Mouse (Mus musculus): ENCODE results near the gene Olfr44.

GRCm38 (mm10) chr9:39523616-39524285 lies 30.0 kb upstream of the Olfr44 start:
- TF ChIP-seq POLR2A (IDR thresholded peaks at IDR 0.05; ENCODE audit: control insufficient read depth in 1 of 2, insufficient read depth in 1 of 2, low read depth in 1 of 2, low read length in 2 of 2, poor library complexity in 1 of 2) (no peak), CTCF (IDR thresholded peaks at IDR 0.05 in 2 of 3, conservative IDR thresholded peaks at IDR 0.05 in 1 of 3; ENCODE audit: control insufficient read depth in 1 of 3, insufficient read depth in 1 of 3, low read depth in 2 of 3, low read length in 3 of 3, poor library complexity in 1 of 3, severe bottlenecking in 1 of 3) (no peak), EP300 (IDR thresholded peaks at IDR 0.05; ENCODE audit: low read depth in 1 of 2, low read length in 2 of 2) (no peak), POLR2AphosphoS5 (IDR thresholded peaks at IDR 0.05; ENCODE audit: borderline replicate concordance, low read depth, low read length) (no peak), MAX (IDR thresholded peaks at IDR 0.05; ENCODE audit: low read length) (no peak), TCF12 (IDR thresholded peaks at IDR 0.05; ENCODE audit: low read depth, low read length) (no peak)

All from MEL (cell line).